Mouse (Mus musculus) G1E (cell line): ENCODE results near the gene Krt28.

Experiments used
- CTCF ChIP-seq: IDR thresholded peaks from 2 replicates; pipeline ENCODE4 v1.5.1; 2012; ENCODE audit warnings: low read depth, low read length, inconsistent platforms, mixed read lengths
- GATA1 ChIP-seq: IDR thresholded peaks from 2 replicates; pipeline ENCODE4 v1.6.1; 2012; ENCODE audit warnings: borderline replicate concordance, low read length, inconsistent platforms, mixed read lengths
- GATA2 ChIP-seq: IDR thresholded peaks from 2 replicates; pipeline ENCODE4 v1.6.1; 2012; ENCODE audit warnings: low read depth, low read length, inconsistent platforms, borderline replicate concordance
- POLR2AphosphoS5 ChIP-seq: IDR thresholded peaks from 2 replicates; pipeline ENCODE4 v1.6.1; 2012; ENCODE audit warnings: low read depth, low read length, inconsistent platforms; ENCODE audit not compliant: insufficient replicate concordance
- TAL1 ChIP-seq: conservative IDR thresholded peaks from 2 replicates; pipeline ENCODE4 v1.6.1; 2012; ENCODE audit warnings: low read depth, low read length, inconsistent platforms, mixed read lengths

DNA sequence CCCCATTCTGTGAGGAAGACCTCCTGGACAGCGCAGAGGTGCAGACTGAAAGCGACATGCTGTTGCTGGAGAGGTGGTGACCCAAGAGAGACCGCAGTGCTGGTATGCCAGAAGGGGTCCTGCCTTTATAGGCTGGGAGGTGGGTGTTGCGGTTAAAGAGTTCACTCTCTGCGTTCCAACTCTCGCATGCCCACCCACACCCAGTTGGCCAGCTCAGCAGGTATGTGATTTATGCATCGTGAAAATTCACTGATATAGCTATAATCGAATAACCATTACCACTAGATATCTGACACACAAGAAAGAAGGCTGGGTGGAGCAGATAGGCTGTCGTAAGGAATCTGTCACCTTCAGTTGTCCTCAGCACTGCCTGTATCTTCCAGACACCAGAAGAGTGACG, 47.5 kb upstream of the Krt28 start, which contains the start of gene Krt12:
- TF ChIP-seq CTCF: no peak
- no peak for TF ChIP-seq POLR2AphosphoS5
- TF ChIP-seq TAL1: no peak
- TF ChIP-seq GATA1: no peak
- no peak for TF ChIP-seq GATA2
